Comparison of ENCODE assay signal across 14 mouse cellular contexts in the genomic region with DNA sequence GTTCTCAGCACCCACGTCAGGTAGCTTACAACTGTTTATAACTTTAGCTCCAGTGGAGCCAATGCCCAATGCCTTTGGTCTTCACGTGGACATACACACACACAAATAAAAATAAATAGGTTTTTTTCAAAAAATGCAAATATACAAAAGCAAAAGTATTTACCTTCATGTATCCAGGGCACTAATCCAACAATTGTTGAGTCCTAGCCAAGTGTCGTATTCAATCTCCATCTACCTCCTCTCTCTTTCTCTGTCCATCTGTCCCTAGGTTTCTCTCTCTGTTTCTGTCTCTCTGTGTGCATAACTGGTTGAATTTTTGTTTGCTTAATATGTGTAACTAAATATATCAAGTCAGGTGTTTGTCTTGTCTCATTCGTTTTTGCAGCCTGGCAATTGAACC. TPM values are rescaled to one million over a fixed set of nuclear protein-coding genes. Genes with fewer than 3 reads are reported as not detected.
DNase-seq lines count a peak whose midpoint lies in the region; ATAC-seq lines count a peak whose summit lies in the region.
"Had no signal": no experiment of that assay in that cellular context is flagged by ENCODE, and none has a peak within 500 bp of the region (broad histone marks: within the 10 kb centered on the region; RNA-seq: fewer than 3 reads in every experiment).

No protein-coding gene starts in this region.

- H3K36me3 ChIP-seq in hindbrain, embryonic 12.5 days, result no peaks in the 10 kb centered on the region
- H3K36me3 ChIP-seq: embryonic facial prominence, embryonic 10.5 days; embryonic facial prominence, embryonic 12.5 days; forebrain, embryonic 15.5 days had no signal

- H3K4me2 ChIP-seq in hindbrain, embryonic 12.5 days (replicated peaks), result no peak overlapping the region
- H3K4me2 ChIP-seq: embryonic facial prominence, embryonic 12.5 days; forebrain, embryonic 13.5 days; forebrain, embryonic 15.5 days had no signal

- H3K9me3 ChIP-seq in hindbrain, embryonic 12.5 days (replicated peaks), result no peaks in the 10 kb centered on the region
- H3K9me3 ChIP-seq: embryonic facial prominence, embryonic 10.5 days; embryonic facial prominence, embryonic 12.5 days; forebrain, embryonic 13.5 days; forebrain, embryonic 15.5 days had no signal

- no peaks in the 10 kb centered on the region for H3K27me3 ChIP-seq in hindbrain, embryonic 12.5 days
- H3K27me3 ChIP-seq: embryonic facial prominence, embryonic 12.5 days; forebrain, embryonic 13.5 days; forebrain, embryonic 15.5 days had no signal

- DNase-seq in cerebellum, adult 9-10 months, result peak; percentile 42
- no peak for DNase-seq in cerebellum, adult 11-12 months
- DNase-seq in cerebellum, postnatal 14 days, result peak; percentile 51 to 62
- DNase-seq in cerebellum, adult 9-11 months, result no peak
- DNase-seq: adrenal gland, adult 2 months; adrenal gland, postnatal 10 days; adrenal gland, postnatal 25 days; cerebellum, adult 8-10 months; forebrain, postnatal 0 days had no signal

- no peak overlapping the region for H3K27ac ChIP-seq in hindbrain, embryonic 12.5 days
- H3K27ac ChIP-seq: embryonic facial prominence, embryonic 10.5 days; embryonic facial prominence, embryonic 12.5 days; forebrain, embryonic 13.5 days; forebrain, embryonic 15.5 days had no signal

- H3K4me3 ChIP-seq in hindbrain, embryonic 12.5 days, result no peak overlapping the region
- H3K4me3 ChIP-seq: embryonic facial prominence, embryonic 10.5 days; embryonic facial prominence, embryonic 12.5 days; forebrain, embryonic 13.5 days; forebrain, embryonic 15.5 days had no signal

- H3K4me1 ChIP-seq in hindbrain, embryonic 12.5 days, result no peaks in the 10 kb centered on the region
- H3K4me1 ChIP-seq: embryonic facial prominence, embryonic 10.5 days; embryonic facial prominence, embryonic 12.5 days; forebrain, embryonic 13.5 days; forebrain, embryonic 15.5 days had no signal

- ATAC-seq in hindbrain, embryonic 12.5 days (ENCODE audit: low FRiP score), result no peak
- ATAC-seq: forebrain, embryonic 13.5 days; forebrain, embryonic 15.5 days; forebrain, postnatal 0 days had no signal

- WGBS in hindbrain, embryonic 12.5 days, result 85% methylated on average over 4 of the region's 4 CpGs

- no peak overlapping the region for H3K9ac ChIP-seq in hindbrain, embryonic 12.5 days
- H3K9ac ChIP-seq: embryonic facial prominence, embryonic 12.5 days; forebrain, embryonic 13.5 days; forebrain, embryonic 15.5 days; forebrain, postnatal 0 days had no signal

RNA-seq across cellular contexts. Expression of a gene that starts 25.8 kb away (rescaled TPM):
- 17.0 and 18.9 TPM in 2 replicates for polyA plus RNA-seq in hindbrain, embryonic 12.5 days (2016; fragmentation: Nextera tagmentation; extraction: Ambion mirVana)

Comparison
In these comparisons a context has a peak if more than half of its experiments do, and no peak if none do; other contexts are left out.
1. DNase-seq: peak in cerebellum, adult 9-10 months (single experiment) and cerebellum, postnatal 14 days (2 of 2); none in cerebellum, adult 11-12 months (single experiment) and cerebellum, adult 9-11 months (single experiment).